Mouse (Mus musculus) brain, adult 2 months (tissue): Measurements from ENCODE around the gene Igf1r.

Experiments used
- DNase-seq: peaks from one replicate; pipeline ENCODE4 v3.0.0; 2011; ENCODE audit warnings: low read depth, low spot score

Gene Igf1r

DNA sequence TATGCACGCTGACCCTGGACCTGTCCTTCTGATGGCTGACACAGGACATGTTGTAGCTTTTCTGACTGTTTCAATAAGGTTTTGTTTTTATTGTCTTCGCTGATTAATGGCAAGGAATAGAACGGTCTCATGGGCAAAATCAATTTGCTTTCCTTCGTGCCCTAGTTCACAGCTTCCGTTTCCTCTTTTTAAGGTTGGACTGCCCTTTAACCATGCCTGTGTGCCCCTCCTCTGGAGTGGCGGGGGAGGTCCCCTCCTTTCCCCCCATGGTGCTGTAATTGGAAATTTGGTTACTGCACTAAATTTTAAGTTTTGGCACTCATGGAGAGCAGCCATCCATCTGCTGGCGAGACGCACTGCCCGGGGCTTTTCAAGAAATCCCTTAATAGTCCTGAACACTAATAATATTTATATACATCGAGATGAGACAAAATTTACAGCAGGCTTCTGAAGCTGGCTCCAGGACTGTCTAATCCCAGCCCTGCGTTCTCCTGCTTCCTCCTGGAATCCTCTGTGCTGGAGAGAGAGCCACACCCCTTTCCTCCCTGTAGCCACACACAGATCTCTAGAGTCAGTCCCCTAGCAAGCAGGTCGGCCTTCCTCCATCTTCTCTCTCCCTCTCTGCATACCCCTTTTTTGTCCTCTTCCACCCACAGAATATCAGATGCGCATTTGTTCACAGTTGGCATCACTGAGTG lies 207.6 kb downstream of the Igf1r start:
- DNase-seq, result peak; percentile 24

DNA sequence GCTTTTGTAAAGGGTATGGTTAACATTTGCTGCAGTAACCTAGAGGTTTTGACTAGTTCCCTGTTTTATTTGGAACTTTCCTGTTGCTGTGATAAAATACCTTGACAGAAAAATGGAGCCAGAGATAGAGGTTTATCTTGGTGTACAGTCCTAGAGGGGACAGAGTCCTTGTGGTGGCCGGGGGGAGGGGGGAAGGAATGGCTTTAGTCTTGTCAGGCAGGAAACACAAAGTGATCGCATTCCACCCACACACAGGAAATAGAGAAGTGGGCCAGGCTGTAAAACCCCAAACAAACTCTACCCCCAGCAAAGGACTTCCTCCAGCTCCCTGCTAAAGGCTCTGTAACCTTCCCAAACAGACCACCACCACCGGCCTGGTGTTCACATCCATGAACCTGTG lies 211.4 kb downstream of the Igf1r start:
- no peak for DNase-seq

DNA sequence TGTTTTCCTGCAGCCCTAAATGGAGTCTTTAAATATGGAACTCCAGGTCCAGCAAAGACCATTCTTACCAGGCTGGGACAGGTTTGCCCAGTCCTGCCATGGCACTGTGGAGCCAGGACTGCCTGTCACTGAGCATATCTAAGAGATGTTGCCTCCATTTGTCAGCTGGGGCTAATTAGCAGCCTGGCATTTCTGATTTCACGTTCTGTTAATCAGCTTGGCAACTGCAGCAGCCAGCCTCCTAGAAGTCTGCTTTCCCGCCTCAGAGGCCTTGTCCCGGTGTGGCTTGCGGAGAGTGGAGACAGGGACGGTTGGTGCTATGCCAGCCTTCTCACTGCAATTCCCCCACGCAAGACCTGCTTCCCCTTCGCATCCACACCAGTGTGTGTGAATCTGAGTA lies 220.1 kb downstream of the Igf1r start:
- peak; percentile 58 for DNase-seq

DNA sequence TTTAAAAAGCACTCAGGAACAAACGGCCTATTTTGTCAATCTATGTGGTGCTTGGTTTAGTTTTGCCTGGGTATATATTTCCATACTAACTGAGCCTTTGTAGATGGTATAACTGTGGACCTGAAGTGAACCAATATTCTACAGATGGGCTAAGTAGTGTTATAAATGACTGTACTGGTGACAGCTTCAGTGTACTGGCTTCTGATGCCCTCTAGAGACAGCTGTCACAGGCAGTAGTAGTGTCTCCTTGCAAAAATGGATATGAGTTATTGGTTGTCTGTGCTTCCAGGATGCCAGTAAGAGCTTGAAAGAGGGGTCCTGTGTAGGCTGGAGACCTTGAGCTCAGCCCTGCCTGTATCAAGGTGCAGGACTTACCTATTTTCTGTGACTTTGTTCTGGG lies 227.0 kb downstream of the Igf1r start:
- DNase-seq, result peak; percentile 27

DNA sequence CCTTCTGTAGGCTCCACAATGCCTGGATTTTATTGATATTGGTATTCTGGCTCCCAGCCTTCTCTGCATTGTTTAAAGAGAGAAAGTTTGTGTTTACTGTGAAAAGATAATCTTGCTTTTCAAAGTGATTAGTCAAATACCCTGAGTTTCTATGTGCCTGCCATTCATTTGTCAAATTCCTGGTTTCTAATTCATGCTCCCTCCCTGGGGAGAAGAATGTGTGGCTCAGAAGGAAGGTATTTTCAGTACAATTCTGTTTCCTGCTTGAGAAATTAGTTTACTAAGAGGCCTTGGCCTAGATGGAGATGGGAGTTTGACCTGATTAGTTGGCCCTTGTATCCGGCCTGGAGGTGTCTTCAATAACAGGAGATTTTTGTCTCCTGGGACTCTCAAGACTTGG lies 228.5 kb downstream of the Igf1r start:
- no peak for DNase-seq

DNA sequence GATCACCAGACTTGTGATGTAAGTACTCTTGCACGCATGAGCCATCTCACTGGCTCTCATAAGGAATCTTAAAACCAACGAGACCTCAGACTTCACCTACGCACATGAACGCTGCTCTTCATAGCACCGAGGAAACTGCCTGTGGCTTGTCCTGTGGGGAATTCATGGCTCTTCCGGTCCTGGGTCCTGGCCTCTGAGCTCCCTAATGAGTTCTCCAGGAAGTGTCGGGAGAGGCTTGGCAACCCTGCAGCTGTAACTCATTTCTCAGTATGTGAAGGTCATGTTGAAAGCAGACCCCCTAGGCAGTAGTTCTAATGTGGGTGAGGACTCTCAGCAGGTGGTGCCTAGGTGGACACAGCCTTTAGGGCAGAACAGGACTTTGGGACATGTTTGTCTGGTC lies 229.4 kb downstream of the Igf1r start:
- no peak for DNase-seq

DNA sequence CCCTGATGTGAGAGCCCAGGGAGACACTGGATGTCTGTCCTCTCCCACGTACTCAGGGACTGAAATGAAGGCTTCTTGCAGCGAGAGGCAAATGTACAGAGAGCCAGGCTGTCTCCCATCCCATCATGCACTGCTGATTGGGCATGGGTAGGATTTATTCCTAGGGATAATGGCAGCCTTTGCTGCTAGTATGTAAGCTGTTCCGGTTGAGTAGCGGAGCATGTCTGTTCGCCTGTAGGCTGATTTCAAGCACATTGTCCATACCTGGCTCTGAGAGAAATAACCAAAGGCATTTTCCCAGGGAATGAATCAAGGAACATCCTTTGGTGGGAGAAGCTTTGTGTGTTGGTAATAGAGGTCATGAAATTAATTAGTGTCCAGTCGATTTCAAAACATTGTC lies 230.1 kb downstream of the Igf1r start:
- DNase-seq, result no peak

DNA sequence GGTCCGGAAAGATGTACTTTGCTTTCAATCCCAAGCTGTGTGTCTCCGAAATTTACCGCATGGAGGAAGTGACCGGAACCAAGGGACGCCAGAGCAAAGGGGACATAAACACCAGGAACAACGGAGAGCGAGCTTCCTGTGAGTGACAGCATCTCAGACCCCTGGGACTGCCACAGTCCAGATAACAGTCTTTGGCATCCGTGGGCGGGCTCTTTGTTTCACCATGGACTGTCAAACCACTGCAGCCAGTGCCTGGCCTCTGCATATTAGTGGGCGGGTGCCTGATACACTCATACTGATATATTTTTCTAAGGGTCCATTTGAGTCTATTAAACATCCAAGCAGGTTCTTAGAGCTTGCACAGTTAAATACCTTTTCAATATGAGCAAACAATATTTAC lies 230.8 kb downstream of the Igf1r start:
- no peak for DNase-seq

DNA sequence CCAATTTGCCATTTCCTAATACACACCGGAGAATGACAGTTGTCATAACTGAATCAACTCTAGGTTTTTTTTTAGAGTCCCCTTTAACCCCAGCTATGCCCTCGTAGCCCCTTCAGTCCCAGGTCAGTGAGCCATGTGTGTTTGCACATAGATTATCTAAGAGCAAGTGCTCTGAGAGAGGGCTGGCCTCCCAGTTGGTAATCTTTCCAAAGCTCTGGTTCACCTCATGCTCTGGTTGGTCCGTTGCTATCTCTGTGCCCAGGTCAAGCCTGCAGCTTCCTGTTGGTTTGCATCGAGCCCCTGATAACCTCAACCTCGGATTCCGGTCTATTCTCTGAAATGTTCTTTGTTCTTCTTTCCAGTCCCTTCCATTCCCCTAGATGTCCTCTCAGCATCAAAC lies 236.6 kb downstream of the Igf1r start:
- no peak for DNase-seq

DNA sequence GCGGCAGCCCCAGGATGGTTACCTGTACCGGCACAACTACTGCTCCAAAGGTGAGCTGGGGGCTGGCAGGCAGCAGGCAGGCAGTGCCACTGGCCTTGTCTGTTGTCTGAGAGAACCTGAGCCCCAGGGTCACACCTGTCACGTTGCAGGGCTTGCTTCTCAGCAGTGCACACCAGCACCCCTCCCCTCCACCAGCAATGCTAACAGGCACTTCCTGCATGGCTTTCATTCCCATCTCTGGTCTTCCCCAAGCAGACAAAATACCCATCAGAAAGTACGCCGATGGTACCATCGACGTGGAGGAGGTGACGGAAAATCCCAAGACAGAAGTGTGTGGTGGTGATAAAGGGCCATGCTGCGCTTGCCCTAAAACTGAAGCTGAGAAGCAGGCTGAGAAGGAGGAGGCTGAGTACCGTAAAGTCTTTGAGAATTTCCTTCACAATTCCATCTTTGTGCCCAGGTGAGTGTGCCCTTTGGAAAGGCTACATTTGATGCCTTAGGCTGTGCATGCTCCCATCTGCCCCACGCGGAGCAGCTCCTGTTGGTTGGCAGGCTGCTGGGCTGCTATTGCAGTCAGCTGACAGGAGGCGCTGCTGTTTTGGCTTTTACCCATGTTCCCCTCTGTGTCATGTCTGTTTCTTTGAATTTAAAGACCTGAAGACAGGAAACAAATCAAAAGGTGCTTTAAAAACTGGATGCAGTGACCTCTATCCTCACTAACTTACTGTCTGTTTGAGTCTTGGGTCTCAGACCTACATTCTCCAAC lies 237.2 kb downstream of the Igf1r start:
- peak; percentile 31 for DNase-seq

DNA sequence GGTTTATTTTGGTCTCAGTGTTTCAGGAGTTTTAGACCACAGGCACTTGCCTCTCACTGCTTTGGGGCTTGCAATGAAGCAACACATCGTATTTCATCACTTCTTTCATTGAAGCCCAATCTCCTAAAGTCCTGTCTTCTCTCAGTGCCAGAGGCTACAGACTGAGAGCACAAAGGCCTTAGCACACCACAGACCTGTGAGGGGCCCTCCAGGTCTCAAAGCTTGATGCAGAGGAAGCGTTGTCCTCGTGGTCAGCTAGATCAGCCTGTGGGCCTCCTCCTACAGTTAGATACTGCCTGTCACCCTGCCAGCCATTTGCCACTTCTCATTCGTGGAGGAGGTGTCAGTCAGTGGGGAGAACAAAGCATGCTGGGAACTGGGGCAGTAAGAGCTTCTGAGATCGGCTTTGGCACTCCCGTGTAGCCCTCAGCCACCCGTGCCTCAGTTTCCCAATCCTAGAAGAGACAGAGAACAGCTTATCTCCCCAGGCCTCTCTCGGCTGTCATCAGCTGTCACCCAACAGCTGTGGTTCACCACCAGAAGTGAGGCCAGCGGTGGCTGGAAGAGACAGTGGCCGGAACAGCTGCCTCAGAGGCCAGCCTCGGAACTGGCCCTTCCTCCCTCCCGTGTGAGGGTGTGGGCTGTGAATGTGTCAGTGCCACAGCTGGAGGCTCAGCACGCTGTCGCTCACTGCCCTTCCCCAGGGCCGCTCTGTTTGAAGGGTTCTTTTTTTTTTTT lies 241.5 kb downstream of the Igf1r start:
- DNase-seq, result no peak

DNA sequence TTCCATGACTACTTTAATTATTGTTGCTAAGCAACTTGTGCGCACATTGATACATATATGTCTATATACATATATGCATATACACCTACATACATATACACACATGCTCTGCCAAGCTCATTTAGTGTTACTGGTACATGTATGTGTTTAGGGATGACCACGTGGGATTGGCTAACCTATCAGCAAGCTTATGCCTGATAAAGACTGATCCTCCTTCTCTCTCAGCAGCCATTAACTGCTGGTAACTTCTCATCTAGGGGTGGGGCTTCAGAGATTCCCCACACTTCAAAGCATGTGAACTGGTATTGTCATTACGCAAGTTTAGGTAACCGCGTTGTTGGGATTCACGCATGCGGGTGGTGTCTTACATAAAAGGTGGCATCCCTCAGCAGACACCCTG lies 247.0 kb downstream of the Igf1r start:
- DNase-seq, result no peak

DNA sequence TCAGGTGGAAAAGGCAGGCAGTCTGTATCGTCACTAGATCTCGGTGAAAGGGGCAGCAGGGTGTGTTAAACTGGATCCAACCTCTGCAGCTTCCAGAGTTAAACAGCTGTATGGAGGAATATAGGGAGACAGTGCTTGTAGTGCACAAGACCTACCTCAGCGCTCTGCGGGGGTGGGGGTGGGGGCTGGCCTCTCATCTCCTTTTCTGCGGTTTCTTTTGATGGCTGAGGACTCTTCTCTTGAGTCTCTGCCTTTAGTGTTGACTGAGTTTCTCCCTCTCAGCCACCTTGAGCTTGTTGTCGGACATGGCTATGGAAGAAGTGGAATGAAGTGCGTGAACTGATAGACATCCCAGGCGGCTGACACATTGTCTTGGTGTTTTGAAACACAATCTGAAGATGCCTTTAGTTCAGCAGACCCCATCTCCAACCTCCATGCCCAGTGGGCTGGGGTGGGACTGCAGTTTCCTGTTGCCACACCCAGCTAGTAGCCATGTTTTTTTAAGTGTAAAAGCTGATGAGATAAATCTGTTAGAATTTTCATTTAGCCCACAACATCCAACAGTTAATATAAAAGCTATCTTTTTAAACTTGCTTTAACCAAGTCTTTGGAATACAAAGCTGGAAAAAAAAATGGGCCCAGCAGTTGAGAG lies 253.3 kb downstream of the Igf1r start:
- DNase-seq, result no peak

DNA sequence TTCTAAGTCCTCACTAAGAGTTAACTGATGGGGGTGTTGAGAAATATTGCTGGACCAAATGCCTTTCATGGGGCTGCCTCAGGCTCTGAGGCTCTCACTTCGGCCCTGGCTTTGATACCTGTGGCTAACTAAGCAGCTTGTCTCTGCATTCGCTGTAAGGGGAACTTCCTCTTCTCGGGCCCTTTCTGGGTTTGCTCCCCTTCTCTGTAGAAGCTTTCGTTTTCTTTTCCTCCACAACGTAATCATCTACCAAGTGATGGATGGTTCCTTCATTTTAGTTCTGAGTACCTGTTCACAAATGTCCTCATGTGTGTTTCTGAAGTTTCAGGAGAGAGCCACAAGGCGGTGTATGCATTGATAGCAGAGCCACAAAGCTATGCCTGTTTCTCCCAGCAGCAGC lies 256.4 kb downstream of the Igf1r start:
- no peak for DNase-seq

DNA sequence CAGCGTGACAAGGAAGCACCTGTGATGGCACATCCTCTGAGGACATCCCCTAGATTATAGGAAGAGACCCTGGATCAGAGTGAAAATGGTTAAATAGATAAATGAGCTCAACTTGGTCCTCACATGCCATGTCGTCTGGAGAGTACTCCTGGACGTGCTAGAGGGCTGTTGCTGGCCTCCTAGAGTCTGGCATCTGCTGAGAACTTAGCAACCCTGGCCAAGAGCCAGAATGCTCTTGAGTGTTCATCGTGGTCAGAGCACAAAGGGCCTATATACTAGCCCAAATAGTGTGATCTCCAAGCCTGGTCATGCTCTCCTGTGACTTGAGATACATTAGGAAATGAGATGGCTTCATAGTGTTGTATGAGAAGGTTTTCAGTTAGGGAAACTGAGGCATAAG lies 257.8 kb downstream of the Igf1r start:
- DNase-seq, result no peak

DNA sequence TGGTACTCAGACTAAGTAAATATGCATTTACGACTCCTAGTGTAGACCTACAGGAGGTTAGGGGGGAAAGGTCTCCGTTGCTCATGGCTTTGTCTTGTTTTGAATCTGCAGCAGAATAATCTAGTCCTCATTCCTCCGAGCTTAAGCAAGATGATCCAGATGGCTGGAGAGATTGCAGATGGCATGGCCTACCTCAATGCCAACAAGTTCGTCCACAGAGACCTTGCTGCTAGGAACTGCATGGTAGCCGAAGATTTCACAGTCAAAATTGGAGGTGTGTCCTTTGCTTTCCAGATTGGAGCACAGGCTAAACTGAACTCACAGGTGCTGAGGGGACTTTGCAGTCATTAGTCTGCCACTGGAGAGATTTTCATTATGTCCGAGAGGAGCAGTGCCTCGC lies 259.3 kb downstream of the Igf1r start:
- DNase-seq, result peak; percentile 85

DNA sequence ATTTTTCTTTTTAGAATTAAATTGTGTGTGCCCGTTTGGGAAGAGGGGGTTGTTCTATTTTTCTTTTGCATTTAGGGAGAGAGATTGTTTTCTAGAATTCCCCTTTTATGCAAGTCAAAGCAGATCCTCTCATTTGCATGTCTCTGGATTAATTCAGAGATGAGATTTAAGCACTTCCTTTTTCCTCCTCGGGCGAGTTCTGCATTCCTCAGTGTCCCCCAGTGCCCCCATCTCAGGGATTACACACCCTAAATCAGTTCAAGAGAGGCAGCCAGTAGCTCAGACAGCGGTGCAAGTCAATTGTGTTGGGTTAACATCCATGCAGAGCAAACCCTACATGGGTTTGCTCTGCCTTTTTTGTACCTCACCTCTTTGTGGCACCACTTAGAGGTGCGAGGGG lies 261.2 kb downstream of the Igf1r start:
- no peak for DNase-seq

DNA sequence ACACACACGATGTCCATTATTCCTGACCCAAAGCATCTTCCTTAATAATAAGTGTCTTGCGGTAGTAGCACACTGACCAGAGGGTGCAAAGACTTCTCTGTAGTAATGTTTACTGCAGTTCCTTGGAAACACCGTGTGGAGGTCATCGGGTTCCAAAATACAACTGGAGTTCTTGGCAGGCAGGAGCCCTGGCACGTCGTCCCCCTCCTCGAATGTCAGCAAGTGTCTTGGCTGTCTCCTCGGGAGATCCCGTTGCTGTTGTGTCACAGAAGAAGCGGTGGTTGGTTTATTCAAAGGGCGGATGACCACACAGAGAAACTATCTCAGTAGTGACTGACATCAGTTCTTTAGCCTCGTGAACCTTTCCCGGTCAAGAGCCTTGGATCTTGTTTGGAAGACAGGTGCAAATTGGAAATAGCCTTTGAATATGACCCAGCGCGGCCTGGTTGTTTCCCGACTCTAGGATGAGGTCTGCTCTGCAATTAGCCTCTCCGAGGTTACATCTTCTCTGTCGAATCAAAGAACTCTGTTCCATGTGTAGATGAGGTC lies 263.0 kb downstream of the Igf1r start:
- DNase-seq, result no peak

DNA sequence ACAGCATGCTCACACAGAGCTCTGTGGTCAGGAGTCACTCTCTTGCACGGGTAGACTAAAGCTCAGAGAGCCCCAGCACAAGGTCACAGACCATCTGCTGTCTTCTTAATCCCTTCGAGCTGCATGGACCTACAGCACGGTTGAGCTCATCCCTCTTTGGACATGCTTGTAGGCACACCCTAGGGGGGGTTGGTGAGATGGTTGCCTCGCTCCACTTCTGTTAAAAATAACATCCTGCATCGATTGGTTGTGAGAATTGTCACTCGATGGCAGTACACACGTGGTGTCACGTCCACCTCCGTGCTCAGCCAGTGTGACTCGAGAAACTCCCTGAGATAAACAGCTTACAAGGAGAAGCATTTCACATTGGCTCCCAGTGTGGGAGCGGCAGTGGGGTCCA lies 266.3 kb downstream of the Igf1r start:
- peak; percentile 42 for DNase-seq

DNA sequence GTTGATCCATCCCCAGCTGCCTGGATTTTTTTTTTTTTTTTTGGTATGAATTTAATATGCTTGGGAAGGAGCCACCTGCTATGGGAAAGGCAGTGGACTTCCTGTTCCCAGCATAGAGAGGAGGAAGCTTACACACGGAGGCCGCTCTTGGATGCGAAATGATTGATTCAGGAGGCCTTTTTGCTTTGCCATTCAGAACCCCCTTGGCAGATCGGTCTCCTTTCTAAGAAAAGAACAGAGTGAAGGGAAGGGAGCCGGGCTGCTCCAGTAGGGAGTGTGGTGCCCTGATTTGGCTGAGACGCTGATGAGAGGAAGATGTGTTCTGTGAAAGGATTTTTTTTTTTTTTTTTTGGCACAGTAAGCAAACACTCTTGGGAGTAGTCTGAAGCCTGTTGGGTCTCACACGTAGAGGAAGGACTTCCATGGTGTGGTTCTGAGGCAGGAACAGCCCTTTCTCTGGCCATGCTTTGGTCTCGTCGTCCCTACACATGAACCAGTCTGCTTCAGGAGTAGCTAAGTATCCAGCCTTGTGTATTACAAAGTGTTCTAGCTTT lies 269.1 kb downstream of the Igf1r start:
- DNase-seq, result peak; percentile 75

DNA sequence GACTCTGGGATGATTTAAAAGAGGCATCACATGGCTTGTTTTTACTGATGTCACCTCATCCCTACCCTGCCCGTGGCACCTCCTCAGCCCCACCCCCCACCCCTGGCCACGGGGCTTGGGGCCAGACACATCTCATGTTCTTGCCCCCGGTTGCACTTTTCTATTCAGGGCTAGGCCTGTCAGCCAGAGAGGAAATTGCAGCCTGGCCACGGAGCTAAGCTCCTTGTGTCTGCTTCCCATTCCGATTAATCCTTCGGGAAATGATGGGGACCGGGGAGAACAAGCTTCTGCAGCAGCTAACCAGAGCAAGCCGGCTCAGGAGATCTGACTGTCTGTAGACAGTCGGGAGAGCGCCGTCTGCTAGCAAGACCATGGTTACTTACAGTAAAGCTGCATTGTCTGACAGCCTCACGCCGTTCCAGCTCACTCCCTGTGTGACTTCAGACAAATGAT lies 270.8 kb downstream of the Igf1r start:
- peak; percentile 16 for DNase-seq

DNA sequence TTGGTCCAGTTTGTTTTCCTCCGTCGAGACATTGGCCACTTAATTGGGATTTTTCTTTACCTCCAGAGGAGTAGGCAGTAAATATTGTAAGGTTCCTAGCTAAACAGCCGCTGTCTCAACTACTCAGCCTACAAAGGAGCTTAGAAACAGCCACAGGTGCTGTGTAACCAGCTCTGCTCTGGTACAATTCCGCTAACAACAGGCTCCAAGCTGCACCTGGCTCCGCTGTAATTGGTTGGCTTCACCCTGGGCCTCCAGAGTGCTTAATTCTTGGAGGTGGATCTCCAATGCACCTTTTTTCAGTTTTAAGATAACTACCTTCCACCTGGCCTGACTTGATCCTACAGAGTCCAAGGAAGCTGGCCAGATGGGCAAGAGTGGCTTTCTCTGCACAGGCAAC lies 271.4 kb downstream of the Igf1r start:
- no peak for DNase-seq
